Mouse (Mus musculus) liver, adult 2 months (tissue): Measurements from ENCODE around the gene Gm12184.

Experiments
- CTCF ChIP-seq: fragments of 200-500 bp; IDR thresholded peaks from 2 replicates; pipeline ENCODE4 v1.5.1; 2011; ENCODE audit warnings: low read depth, low read length, control low read depth
- POLR2A ChIP-seq: fragments of 200-500 bp; IDR thresholded peaks from 2 replicates; pipeline ENCODE4 v1.6.1; 2011; ENCODE audit warnings: low read length, control low read depth; ENCODE audit not compliant: insufficient read depth; ENCODE audit errors: extremely low read depth

DNA sequence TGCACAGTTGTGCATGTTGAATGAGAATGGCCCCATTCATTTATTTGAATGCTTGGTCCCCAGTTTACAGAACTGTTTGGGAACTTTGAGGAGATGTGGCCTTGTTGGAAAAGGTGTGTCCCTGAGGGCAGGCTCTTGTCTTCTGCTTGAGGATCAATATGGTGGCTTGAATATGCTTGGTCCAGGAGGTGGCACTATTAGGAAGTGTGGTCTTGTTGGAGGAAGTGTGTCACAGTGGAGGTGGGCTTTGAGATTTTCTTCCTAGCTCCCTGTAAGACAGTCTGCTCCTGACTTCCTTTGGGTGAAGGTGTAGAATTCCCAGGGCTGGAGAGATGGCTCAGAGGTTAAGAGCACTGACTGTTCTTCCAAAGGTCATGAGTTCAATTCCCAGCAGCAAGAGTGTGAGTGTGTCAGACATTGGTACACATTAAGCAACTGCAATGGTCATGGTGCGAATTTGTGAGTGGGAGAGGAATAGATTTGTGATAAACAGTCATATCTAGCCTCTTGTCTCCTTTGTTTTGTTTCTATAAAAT, 36.4 kb upstream of the Gm12184 start:
- TF ChIP-seq POLR2A (no peak), CTCF (no peak)
